Mouse (Mus musculus): ENCODE data around the gene Pdxk. TPM values are rescaled to one million over a fixed set of nuclear protein-coding genes. Genes with fewer than 3 reads are reported as not detected.
"Not testable (repeated sequence)": the region's sequence is repeated elsewhere in the genome, so short reads cannot be mapped to it uniquely, and the experiment has no call there.

Pdxk gene
- total RNA-seq (2021): 100 to 1,000 TPM in 1 of 2 experiments, 10 to 100 TPM in 1; 99.5 to 106 TPM
- long read RNA-seq, full-length matches to known transcripts: 55 of 107 reads
- long read RNA-seq, partial matches to known transcripts: 2 of 107 reads
- long read RNA-seq, other reads (novel, unspliced or antisense): 50 of 107 reads

DNA sequence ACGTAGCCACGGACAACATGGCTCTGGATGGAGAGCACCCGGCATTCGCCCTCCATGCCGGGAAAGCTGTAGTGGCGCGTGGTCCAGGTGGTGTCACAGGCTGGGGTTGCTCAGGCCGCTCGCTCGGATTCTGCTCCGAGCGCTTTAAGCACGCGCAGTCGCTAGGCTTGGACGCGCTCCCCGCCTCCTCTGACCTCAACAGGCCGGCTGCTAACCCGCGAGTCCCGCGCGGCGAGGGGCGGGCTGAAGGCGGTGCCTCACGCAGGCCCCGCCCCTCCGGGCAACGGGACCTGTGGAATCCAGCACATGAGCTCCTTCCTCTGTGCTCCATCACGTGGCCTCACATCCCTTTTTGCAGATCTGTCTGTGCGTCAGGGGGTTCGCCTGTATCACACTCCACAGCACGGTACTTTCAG is at the start of gene Pdxk:
Gene Pdxk, minus strand, starts transcription at position 184 of the 416 bp plus-strand sequence.
- DNase-seq (ENCODE audit: low spot score in 2 of 2): peak; percentile 95 to 97

DNA sequence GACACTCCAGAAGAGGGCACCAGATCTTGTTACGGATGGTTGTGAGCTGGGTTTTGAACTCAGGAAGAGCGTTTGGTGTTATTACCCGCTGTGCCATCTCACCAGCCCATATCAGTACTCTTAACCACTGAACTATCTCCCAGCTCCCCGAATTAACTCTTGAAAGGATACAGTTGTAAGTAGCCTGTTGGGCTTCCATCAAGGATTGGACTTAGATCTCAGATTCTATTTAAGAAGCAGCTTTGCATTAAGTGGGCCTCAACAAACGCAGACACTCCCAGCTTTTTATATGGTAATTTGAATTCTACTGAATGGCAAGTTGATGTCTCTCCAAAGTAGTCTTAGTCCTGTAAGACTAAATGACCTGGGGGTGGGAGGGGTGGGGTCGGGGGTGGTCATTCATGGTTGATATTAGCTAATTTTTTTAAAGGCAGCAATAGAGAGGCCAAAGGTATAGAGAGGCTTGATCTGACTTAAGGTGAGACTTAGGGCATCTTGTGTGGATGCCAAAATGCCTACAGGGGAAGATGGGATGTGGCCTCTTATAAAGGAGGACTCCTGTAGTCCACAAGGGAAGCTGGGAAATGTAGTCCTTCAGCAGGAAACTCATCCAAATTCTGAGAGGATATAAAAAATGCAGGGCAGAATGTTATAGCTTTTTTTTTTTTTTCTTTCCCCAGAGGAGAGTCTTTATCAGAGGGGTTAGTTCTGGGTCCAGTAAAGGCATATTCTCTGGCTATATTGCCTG is 38.4 kb upstream of the Pdxk start:
- no peak for DNase-seq (ENCODE audit: low spot score in 2 of 2)

GRCm38 (mm10) chr10:78487431-78488086 is 22.8 kb upstream of the Pdxk start:
- peak; percentile 76 to 91 for DNase-seq (ENCODE audit: low spot score in 2 of 2)

DNA sequence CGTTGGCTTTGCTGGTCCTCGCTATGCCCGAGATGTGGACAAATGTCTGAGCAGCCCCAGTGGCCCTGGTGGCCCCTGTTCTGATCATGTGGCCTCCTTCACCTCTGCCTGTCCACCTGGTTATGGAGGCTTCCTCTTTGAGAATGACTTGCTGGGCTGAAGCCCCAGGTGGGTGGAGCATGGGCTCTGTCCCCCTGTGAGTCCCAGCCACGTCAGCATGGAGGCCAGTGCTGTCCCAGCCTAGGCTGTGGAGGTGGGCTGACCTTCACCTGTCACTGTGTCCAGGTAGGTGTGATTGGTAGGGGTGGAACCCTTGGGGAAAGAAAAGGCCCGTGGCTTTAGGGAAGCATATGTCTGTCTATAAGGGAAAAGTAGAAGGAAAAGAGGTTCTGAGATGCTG is 22.1 kb upstream of the Pdxk start:
- DNase-seq (ENCODE audit: low spot score in 2 of 2): no peak

DNA sequence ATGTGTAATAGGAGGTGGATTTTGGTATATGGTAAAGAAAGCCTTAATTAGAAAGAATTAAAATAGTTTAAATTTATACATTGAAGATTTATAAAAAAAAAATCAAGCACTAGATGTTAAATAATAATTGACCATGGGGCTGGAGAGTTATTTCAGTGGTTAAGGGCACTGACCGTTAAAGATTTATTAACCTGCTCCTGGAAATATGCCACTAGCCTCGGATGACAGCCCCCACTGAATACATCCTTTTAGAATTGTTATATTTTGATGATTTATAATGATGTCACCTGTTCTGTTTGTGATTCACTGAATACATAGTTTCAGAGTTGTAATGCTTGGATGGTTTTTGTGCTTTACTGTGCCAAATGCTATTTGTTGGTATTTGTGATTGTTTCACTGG is 20.6 kb upstream of the Pdxk start:
- not testable (repeated sequence) for DNase-seq (ENCODE audit: low spot score in 2 of 2)

DNA sequence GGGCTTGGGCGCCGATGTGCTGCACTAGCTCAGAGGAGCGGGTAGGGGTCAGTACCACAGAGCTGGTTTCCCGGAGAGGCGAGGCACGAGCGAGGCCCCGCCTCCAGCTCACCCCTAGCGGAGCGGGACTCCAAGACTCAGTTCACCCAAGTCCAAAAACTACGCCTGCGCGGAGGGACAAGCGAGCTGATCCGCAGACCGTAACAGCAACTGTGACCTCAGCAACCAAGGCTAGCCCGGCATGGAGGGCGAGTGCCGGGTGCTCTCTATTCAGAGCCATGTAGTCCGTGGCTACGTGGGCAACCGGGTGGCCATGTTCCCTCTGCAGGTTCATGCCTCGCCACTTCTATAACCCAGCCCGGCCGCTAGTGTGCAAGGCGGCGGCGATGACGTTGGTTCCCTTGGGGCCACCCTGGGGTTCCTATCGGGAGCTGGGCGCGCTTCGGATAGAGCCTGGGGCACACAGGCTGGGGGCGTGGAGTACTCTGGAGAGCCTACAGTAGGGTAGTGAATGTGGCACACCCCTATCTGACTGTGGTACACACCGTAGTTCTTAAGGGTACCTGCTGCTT is 17.2 kb upstream of the Pdxk start:
- no peak for DNase-seq (ENCODE audit: low spot score in 2 of 2)

DNA sequence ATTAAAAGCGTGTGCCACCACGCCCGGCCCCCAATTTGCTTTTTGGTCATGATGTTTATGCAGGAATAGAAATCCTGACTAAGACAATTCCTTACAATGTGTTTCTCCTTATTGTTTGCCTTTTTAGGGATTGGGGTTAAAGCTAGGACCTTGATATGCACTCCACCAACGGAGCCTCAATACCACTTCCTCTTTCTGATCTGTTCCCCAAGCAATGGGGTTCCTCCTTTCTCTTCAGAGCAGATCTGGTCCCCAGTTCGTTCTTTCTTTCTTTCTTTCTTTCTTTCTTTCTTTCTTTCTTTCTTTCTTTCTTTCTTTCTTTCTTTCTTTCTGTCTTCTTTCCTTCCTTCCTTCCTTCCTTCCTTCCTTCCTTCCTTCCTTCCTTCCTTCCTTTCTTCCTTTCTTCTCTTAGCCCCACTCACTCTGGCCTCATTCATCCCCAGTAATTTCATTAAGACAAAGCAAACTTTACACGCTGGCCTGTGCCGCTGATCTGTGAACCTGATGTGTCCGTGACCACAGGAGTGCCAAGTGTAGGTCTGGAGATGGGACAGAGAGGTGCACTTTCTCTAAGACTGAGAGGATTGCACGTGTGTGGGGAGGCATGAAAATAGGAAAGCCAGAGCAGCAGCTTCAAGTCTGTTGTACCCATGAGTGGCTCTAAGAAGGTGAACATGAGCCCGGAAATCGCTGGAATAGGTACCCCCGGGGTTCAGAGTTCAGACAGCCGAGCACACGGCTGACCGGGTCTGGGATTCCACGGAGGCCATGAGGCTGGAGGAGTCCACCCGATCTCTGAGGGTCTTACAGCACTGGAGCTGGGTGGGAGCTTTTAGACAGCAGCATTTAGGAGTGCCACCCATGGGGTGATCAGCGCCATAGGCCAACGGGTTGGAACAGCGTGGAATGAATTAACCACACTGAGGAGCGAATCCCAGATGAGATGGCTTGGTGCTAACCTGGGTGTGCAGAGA is 16.5 kb upstream of the Pdxk start:
- no peak for DNase-seq (ENCODE audit: low spot score in 2 of 2)

DNA sequence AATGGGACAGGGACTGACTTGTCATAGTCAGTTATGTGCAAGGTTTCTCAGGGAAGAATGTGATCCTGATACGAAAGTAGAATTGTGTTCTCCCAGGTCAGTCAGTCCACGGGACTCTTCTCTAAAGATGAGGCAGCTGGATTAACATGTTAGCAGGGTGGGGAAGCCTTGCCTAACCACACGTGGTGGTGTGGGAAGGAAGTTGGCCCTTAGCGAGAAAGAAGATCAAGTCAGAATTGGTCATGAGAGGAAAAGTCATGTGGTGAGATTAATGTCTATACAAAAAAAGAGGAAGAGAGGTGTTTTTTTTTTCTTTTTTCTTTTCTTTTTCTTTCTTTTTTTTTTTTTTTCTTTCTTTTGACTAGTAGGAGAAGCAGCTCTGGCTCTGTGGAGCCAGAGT is 12.0 kb upstream of the Pdxk start:
- DNase-seq (ENCODE audit: low spot score in 2 of 2): no peak

DNA sequence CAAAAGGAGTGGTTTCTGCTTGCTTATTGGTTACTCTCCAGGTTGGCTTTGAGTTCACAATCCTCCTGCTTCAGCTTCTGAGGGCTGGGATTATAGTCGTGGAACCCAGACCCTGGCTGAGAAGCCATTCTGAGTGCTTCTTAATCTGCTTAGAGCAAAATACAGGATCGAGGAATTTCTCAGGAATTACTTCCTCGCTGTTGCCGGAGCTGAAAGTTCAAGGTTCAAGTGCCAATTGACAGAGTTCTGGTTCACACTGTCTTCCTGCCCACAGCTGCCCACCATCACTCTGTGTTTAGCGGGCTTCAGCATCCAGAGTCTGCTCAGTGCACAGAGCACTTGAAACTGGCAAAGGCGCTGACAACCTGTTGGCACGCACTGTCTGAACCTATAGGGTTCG is 10.0 kb upstream of the Pdxk start:
- DNase-seq (ENCODE audit: low spot score in 2 of 2): no peak

GRCm38 (mm10) chr10:78473434-78473833 is 8.7 kb upstream of the Pdxk start:
- no peak for DNase-seq (ENCODE audit: low spot score in 2 of 2)

DNA sequence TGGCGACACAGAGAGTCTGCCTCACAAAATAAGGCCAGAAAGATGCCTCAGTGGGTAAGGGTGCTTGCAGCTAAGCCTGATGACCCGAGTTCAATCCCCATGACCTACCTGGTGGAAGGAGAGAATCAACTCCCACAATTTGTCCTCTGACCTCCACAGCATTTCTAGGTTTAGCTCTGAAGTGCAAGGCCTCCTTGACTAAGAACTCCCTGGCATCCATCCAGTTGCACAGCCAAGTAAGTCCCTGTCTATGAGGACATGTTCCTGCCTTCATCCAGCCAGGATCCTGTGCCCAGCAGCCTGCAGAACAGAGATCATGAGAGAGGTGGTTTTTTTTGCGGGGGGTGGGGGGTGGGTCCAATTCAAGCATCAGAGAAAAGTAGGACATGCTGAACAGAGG is 7.3 kb upstream of the Pdxk start:
- no peak for DNase-seq (ENCODE audit: low spot score in 2 of 2)

GRCm38 (mm10) chr10:78470582-78471313 is 6.0 kb upstream of the Pdxk start:
- DNase-seq (ENCODE audit: low spot score in 2 of 2): peak in 1 of 2 experiments; percentile 42

- DNase-seq (ENCODE audit: low spot score in 2 of 2): no peak
These were observed 3.1 kb upstream of the Pdxk start for GRCm38 (mm10) chr10:78467761-78468310.

- DNase-seq (ENCODE audit: low spot score in 2 of 2): no peak
These were observed 1.9 kb upstream of the Pdxk start for GRCm38 (mm10) chr10:78466647-78467046.

DNA sequence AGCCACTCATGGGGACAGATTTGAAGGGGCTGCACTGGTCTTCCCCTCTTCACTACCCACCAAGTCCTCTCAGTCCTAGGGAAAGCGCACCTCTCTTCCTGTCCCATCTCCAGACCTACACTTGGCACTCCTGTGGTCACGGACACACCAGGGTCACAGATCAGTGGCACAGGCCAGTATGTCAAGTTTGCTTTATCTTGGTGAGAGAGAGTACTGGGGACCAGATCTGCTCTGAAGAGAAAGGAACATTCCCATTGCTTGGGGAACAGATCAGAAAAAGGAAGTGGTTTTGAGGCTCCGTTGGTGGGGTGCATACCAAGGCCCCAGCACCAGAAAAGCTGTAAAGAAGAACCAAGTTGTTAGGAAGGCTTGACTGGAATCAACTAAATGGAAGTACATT is 697 bp upstream of the Pdxk start:
- DNase-seq (ENCODE audit: low spot score in 2 of 2): no peak

DNA sequence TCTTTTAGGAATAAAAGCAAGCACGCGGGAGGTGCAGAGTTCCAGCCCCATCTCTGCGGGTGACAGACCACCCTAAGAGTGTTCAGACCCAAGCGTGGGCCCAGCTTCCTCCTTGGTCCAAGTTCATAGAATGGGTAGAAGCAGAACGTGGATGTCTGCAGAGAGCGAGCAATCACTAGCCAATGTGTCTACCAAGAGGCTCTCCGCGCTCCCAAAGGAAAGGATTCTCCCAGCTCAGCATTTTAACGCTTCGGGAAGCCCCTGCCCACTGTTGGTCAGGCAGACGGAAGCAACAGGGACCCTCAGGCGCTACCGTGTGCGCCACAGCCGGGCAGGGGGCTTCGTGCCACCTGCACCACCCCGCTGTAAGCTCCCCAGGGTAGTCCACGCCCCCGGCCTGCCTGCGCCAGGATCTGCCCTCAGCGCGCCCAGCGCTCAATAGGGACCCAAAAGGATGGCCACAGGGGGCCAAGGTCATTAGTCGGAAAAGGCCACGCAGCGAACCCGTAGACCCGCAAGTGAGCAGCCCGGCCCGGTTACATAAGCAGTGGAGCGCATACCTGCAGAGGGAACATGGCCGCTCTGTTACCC is 479 bp downstream of the Pdxk start:
- peak in 1 of 2 experiments; percentile 40 for DNase-seq (ENCODE audit: low spot score in 2 of 2)

DNA sequence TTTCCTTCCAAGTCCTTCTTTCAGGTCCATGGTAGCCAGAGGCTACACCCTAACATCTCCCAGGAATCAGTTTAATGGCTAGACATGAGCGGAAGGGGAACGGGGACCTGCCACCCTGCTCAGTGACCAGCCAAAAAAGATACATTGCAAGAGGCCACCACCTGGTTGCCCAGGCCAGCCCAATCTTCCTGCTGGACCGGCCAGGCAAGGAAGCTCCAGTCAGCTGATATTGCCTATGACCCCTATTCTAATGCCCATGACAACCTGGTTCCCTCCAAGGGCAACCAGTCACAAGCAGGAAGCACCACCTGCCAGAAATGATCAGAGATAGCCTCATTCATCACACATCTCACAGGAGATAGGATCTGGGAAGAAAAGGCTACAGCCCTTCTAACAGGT is 1.0 kb downstream of the Pdxk start:
- DNase-seq (ENCODE audit: low spot score in 2 of 2): no peak

GRCm38 (mm10) chr10:78462945-78463768 is 1.6 kb downstream of the Pdxk start:
- no peak for DNase-seq (ENCODE audit: low spot score in 2 of 2)

GRCm38 (mm10) chr10:78461767-78462166 is 3.0 kb downstream of the Pdxk start:
- DNase-seq (ENCODE audit: low spot score in 2 of 2): no peak

All from layer of hippocampus, adult 18-20 months (tissue).